In genomic region chr2:49741895-49742734, GRCm38 (mm10) we compare ENCODE assay signal across 8 mouse cellular contexts. TPM values are rescaled to one million over a fixed set of nuclear protein-coding genes. Genes with fewer than 3 reads are reported as not detected.
DNase-seq lines count a peak whose midpoint lies in the region; ATAC-seq lines count a peak whose summit lies in the region.

No protein-coding gene starts in this region.

- 40% methylated on average over 16 of the region's 16 CpGs for WGBS in forebrain, embryonic 16.5 days
- WGBS in heart, embryonic 12.5 days = 62% methylated on average over 16 of the region's 16 CpGs

- H3K4me1 ChIP-seq in forebrain, embryonic 16.5 days (replicated peaks; ENCODE audit: control insufficient read depth, insufficient read depth, low read length) = peaks cover 44% of the 10 kb centered on the region
- peaks cover 26% of the 10 kb centered on the region for H3K4me1 ChIP-seq in heart, embryonic 12.5 days (replicated peaks)

- intact Hi-C loops in heart, postnatal 25 days (cut with DNase I) = no loop called here
- intact Hi-C loops in gastrocnemius, postnatal 36 days (cut with DNase I) = no loop called here

- peak; percentile 58 for DNase-seq in right cerebral cortex, adult 18-20 months
- no peak for DNase-seq in right cerebral cortex, postnatal 36 days (ENCODE audit: low spot score in 2 of 2)
- DNase-seq in heart, postnatal 25 days (ENCODE audit: low spot score) = no peak
- DNase-seq in gastrocnemius, postnatal 36 days = no peak
- no peak for DNase-seq in ovary, postnatal 36 days (ENCODE audit: low spot score)

- no peak overlapping the region for H3K9ac ChIP-seq in forebrain, embryonic 16.5 days (replicated peaks; ENCODE audit: low read depth, low read length)
- H3K9ac ChIP-seq in heart, embryonic 12.5 days = no peak overlapping the region

- H3K36me3 ChIP-seq in forebrain, embryonic 16.5 days (ENCODE audit: control insufficient read depth, insufficient read depth) = peaks cover 18% of the 10 kb centered on the region
- H3K36me3 ChIP-seq in heart, embryonic 12.5 days = no peaks in the 10 kb centered on the region

- no peaks in the 10 kb centered on the region for H3K9me3 ChIP-seq in forebrain, embryonic 16.5 days (ENCODE audit: control insufficient read depth, low read length)
- no peaks in the 10 kb centered on the region for H3K9me3 ChIP-seq in heart, embryonic 12.5 days (replicated peaks)

- no peak overlapping the region for H3K4me3 ChIP-seq in forebrain, embryonic 16.5 days (replicated peaks; ENCODE audit: low read length)
- no peak overlapping the region for H3K4me3 ChIP-seq in heart, embryonic 12.5 days

- no peaks in the 10 kb centered on the region for H3K27me3 ChIP-seq in forebrain, embryonic 16.5 days (replicated peaks; ENCODE audit: control insufficient read depth, insufficient read depth, low read length)
- H3K27me3 ChIP-seq in heart, embryonic 12.5 days (replicated peaks) = no peaks in the 10 kb centered on the region

- H3K4me2 ChIP-seq in forebrain, embryonic 16.5 days (ENCODE audit: low read length) = no peak overlapping the region
- H3K4me2 ChIP-seq in heart, embryonic 12.5 days = no peak overlapping the region

- ATAC-seq in forebrain, embryonic 16.5 days = peak; percentile 63
- ATAC-seq in megakaryocyte progenitor cell, adult 5-6 weeks (replicated peaks; ENCODE audit: poor library complexity) = 0 out of 2 replicates have a peak, but pooled peaks have one; percentile 29
- no peak for ATAC-seq in heart, embryonic 12.5 days (ENCODE audit: insufficient number of reproducible peaks, low FRiP score)

- peak overlapping the region; percentile 84 for H3K27ac ChIP-seq in forebrain, embryonic 16.5 days (ENCODE audit: low read length)
- no peak overlapping the region for H3K27ac ChIP-seq in heart, embryonic 12.5 days (ENCODE audit: poor library complexity, severe bottlenecking)

RNA-seq across cellular contexts. Expression of gene Lypd6b, which starts 45.4 kb away (rescaled TPM):
- polyA plus RNA-seq in forebrain, embryonic 16.5 days (2015; fragmentation: Nextera tagmentation; extraction: Ambion mirVana) = 8.7 and 12.4 TPM in 2 replicates
- total RNA-seq in megakaryocyte progenitor cell, adult 5-6 weeks (2015) = 0.27 TPM in 1 of 2 replicates, not detected in the other
- total RNA-seq in megakaryocyte progenitor cell, adult 5-6 weeks (2017) = 0.12 TPM in 1 of 2 replicates, not detected in the other
- not detected for total RNA-seq in heart, postnatal 25 days (2021)
- total RNA-seq in gastrocnemius, postnatal 36 days (2021) = not detected
- 2.6 and 3.8 TPM in 2 replicates for polyA plus RNA-seq in heart, embryonic 12.5 days (2016; fragmentation: Nextera tagmentation; extraction: Ambion mirVana)
